Mouse (Mus musculus): ENCODE results near the gene March6. TPM values are rescaled to one million over a fixed set of nuclear protein-coding genes. Genes with fewer than 3 reads are reported as not detected.

The March6 gene
- polyA plus RNA-seq, 1 experiment from 2014 or later: 40.5 TPM

DNA sequence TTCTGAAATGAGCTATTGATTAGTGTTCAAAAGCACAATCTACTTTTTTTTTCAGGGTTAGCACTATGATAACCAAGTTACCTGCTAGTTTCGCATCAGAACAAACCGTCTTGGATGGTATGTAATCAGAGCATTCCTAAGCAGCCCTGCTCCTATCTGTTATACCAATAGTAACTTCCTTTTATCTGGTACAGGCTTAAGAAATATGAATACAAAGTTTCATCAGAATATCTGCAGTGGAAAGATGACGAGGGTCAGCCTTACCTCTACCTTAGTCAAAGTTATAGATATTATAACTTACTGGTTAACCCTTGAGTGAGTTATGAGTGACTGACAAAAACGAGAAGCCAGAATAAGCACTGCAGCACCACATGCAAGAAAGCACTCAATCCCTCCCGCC lies 64.6 kb downstream of the March6 start:
- Histone ChIP-seq H3K9ac (ENCODE audit: low read length) (no peak overlapping the region), H3K4me2 (ENCODE audit: low read depth, severe bottlenecking) (no peak overlapping the region), H3K4me1 (ENCODE audit: control insufficient read depth, insufficient read depth, low read length) (no peaks in the 10 kb centered on the region), H3K27ac (replicated peaks; ENCODE audit: low read depth, low read length) (no peak overlapping the region), H3K4me3 (ENCODE audit: low read depth, low read length) (no peak overlapping the region), H3K36me3 (ENCODE audit: control insufficient read depth, insufficient read depth, low read length) (peaks cover 13% of the 10 kb centered on the region; the same call in 1 of the 2 replicates), H3K27me3 (ENCODE audit: control insufficient read depth, insufficient read depth, low read length) (no peaks in the 10 kb centered on the region), H3K9me3 (ENCODE audit: control insufficient read depth, low read length) (no peaks in the 10 kb centered on the region)
- 94% methylated on average over 5 of the region's 5 CpGs for WGBS
- no peak for DNase-seq (ENCODE audit: low spot score)
- no peak for ATAC-seq (ENCODE audit: insufficient number of reproducible peaks, low FRiP score, low TSS enrichment, low read depth)

DNA sequence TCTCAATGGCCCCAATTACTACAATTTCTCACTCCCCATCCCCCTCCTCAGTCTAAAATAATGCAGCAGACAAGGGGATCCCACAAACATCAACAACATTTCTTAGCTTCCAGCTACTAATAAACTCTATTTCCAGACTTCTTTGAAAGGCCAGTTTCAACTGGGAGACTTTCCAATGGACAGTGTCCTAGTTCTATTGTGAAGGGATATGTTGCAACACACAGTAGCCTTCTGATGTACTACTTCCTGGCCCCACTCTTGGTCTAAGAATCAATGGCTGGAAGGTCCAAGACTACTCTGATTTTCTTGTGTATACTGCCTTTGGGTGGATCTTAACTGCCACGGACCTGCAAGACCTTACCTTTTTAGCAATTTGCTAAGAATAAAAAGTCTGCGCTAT lies 65.0 kb downstream of the March6 start:
- H3K9me3 ChIP-seq (ENCODE audit: control insufficient read depth, low read length): no peaks in the 10 kb centered on the region
- H3K4me1 ChIP-seq (ENCODE audit: control insufficient read depth, insufficient read depth, low read length): no peaks in the 10 kb centered on the region
- H3K9ac ChIP-seq (ENCODE audit: low read length): no peak overlapping the region
- no peak overlapping the region for H3K4me2 ChIP-seq (ENCODE audit: low read depth, severe bottlenecking)
- WGBS: 92% methylated on average over 2 of the region's 2 CpGs
- H3K36me3 ChIP-seq (ENCODE audit: control insufficient read depth, insufficient read depth, low read length): peaks cover 16% of the 10 kb centered on the region; the same call in 1 of the 2 replicates
- H3K27me3 ChIP-seq (ENCODE audit: control insufficient read depth, insufficient read depth, low read length): no peaks in the 10 kb centered on the region
- ATAC-seq (ENCODE audit: insufficient number of reproducible peaks, low FRiP score, low TSS enrichment, low read depth) (no peak), DNase-seq (ENCODE audit: low spot score) (no peak)
- no peak overlapping the region for H3K4me3 ChIP-seq (ENCODE audit: low read depth, low read length)
- H3K27ac ChIP-seq (replicated peaks; ENCODE audit: low read depth, low read length): no peak overlapping the region

DNA sequence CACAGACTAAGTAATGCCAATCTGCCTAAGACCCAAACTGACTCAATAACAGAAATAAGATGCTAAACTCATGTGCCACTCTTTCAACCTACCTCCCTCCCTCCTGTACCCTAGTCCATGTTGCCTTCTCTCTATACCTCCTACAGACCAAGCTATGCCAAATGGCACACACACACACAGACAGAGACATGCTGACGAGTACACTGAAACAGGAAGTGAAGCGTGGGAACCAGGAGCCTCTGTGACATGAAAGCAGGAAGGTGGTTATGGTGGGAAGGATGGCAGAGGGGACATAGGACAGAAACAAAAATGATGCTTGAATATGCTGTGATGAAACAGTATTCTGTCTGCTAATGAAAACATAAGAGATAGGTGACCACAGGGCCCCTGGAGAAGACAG lies 70.3 kb downstream of the March6 start:
- DNase-seq (ENCODE audit: low spot score): no peak
- no peak for ATAC-seq (ENCODE audit: insufficient number of reproducible peaks, low FRiP score, low TSS enrichment, low read depth)
- Histone ChIP-seq H3K9me3 (ENCODE audit: control insufficient read depth, low read length) (no peaks in the 10 kb centered on the region), H3K27me3 (ENCODE audit: control insufficient read depth, insufficient read depth, low read length) (no peaks in the 10 kb centered on the region), H3K4me1 (ENCODE audit: control insufficient read depth, insufficient read depth, low read length) (no peaks in the 10 kb centered on the region), H3K4me3 (ENCODE audit: low read depth, low read length) (no peak overlapping the region), H3K9ac (ENCODE audit: low read length) (no peak overlapping the region), H3K36me3 (ENCODE audit: control insufficient read depth, insufficient read depth, low read length) (peaks cover 19% of the 10 kb centered on the region; the same call in 1 of the 2 replicates), H3K4me2 (ENCODE audit: low read depth, severe bottlenecking) (no peak overlapping the region), H3K27ac (replicated peaks; ENCODE audit: low read depth, low read length) (no peak overlapping the region)
- WGBS: 84% methylated on average over 2 of the region's 2 CpGs

DNA sequence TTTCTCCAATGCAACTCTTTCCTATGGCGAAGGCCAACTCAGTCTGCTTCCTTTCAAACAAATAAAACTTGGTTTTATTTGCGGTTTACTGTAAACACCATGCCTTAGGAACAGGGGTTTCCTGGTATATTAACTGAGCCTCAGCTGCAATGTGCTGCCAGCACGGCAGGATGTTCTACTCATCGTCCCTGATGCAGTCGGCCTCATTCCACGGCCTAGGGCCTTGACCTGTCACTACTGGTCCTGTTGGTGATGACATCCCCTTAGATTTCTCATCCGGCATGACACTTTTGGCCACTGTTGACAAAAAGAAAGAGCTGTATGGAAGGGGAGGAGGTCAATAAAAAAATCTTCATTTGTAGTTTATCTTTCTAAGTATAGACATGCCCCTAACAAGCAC lies 72.8 kb downstream of the March6 start:
- Histone ChIP-seq H3K4me2 (ENCODE audit: low read depth, severe bottlenecking) (no peak overlapping the region), H3K36me3 (ENCODE audit: control insufficient read depth, insufficient read depth, low read length) (peaks cover 16% of the 10 kb centered on the region; the same call in 1 of the 2 replicates), H3K9ac (ENCODE audit: low read length) (no peak overlapping the region), H3K9me3 (ENCODE audit: control insufficient read depth, low read length) (no peaks in the 10 kb centered on the region), H3K27me3 (ENCODE audit: control insufficient read depth, insufficient read depth, low read length) (no peaks in the 10 kb centered on the region), H3K4me3 (ENCODE audit: low read depth, low read length) (no peak overlapping the region), H3K27ac (replicated peaks; ENCODE audit: low read depth, low read length) (no peak overlapping the region), H3K4me1 (ENCODE audit: control insufficient read depth, insufficient read depth, low read length) (no peaks in the 10 kb centered on the region)
- no peak for ATAC-seq (ENCODE audit: insufficient number of reproducible peaks, low FRiP score, low TSS enrichment, low read depth)
- WGBS: 89% methylated on average over 7 of the region's 7 CpGs
- DNase-seq (ENCODE audit: low spot score): peak; percentile 14

DNA sequence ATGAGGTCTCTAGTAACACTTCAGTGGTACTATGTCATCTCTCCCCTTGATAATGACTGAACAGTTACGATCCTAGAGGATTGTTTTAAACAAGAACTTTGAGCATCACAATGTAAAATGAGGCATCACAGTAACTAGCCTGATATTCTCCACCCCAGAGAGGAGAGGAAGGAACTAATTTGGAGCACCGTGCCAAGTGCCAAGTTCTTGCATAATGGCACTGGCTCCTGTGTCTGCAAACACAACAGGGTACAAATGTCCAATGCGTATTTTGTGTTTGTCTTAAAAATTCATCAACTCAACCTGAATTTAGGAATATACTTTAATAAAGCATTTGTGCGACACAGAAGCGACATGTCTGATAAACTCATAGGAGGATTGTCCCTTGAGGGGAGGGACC lies 74.5 kb downstream of the March6 start:
- DNase-seq (ENCODE audit: low spot score) (no peak), ATAC-seq (ENCODE audit: insufficient number of reproducible peaks, low FRiP score, low TSS enrichment, low read depth) (no peak)
- no peaks in the 10 kb centered on the region for H3K9me3 ChIP-seq (ENCODE audit: control insufficient read depth, low read length)
- no peaks in the 10 kb centered on the region; the same call in 1 of the 2 replicates for H3K4me1 ChIP-seq (ENCODE audit: control insufficient read depth, insufficient read depth, low read length)
- no peak overlapping the region for H3K27ac ChIP-seq (replicated peaks; ENCODE audit: low read depth, low read length)
- H3K4me2 ChIP-seq (ENCODE audit: low read depth, severe bottlenecking): no peak overlapping the region
- no peak overlapping the region for H3K4me3 ChIP-seq (ENCODE audit: low read depth, low read length)
- no peak overlapping the region for H3K9ac ChIP-seq (ENCODE audit: low read length)
- no peaks in the 10 kb centered on the region for H3K27me3 ChIP-seq (ENCODE audit: control insufficient read depth, insufficient read depth, low read length)
- 92% methylated on average over 5 of the region's 5 CpGs for WGBS
- peaks cover 15% of the 10 kb centered on the region; the same call in 1 of the 2 replicates for H3K36me3 ChIP-seq (ENCODE audit: control insufficient read depth, insufficient read depth, low read length)

DNA sequence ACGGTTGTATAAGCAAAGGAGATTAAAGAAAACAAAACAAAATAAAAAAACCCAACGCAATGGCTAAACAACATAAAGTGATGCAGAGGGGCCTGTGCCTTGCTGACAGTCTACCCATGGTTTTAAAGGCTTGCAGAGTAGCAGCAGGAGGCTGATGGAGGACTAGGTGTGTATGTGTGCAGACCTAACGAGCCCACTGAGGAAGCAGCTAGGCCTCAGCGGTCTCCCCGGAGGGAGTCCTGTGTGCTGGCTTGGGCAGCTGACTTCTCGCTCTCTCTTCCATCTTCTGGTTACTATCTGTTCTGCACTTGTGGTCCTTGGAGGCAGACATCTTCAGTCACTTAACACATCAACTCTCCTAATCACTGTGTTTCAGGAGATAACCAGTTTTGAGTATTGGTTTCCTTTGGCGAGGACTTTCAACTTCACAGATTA lies 76.0 kb downstream of the March6 start:
- Histone ChIP-seq H3K9ac (ENCODE audit: low read length) (no peak overlapping the region), H3K27me3 (ENCODE audit: control insufficient read depth, insufficient read depth, low read length) (no peaks in the 10 kb centered on the region), H3K4me3 (ENCODE audit: low read depth, low read length) (no peak overlapping the region), H3K9me3 (ENCODE audit: control insufficient read depth, low read length) (no peaks in the 10 kb centered on the region), H3K4me1 (ENCODE audit: control insufficient read depth, insufficient read depth, low read length) (peaks cover 3% of the 10 kb centered on the region; the same call in 1 of the 2 replicates), H3K36me3 (ENCODE audit: control insufficient read depth, insufficient read depth, low read length) (peaks cover 10% of the 10 kb centered on the region; the same call in 1 of the 2 replicates), H3K27ac (replicated peaks; ENCODE audit: low read depth, low read length) (no peak overlapping the region), H3K4me2 (ENCODE audit: low read depth, severe bottlenecking) (no peak overlapping the region)
- ATAC-seq (ENCODE audit: insufficient number of reproducible peaks, low FRiP score, low TSS enrichment, low read depth): no peak
- no peak for DNase-seq (ENCODE audit: low spot score)
- WGBS: 77% methylated on average over 7 of the region's 7 CpGs

DNA sequence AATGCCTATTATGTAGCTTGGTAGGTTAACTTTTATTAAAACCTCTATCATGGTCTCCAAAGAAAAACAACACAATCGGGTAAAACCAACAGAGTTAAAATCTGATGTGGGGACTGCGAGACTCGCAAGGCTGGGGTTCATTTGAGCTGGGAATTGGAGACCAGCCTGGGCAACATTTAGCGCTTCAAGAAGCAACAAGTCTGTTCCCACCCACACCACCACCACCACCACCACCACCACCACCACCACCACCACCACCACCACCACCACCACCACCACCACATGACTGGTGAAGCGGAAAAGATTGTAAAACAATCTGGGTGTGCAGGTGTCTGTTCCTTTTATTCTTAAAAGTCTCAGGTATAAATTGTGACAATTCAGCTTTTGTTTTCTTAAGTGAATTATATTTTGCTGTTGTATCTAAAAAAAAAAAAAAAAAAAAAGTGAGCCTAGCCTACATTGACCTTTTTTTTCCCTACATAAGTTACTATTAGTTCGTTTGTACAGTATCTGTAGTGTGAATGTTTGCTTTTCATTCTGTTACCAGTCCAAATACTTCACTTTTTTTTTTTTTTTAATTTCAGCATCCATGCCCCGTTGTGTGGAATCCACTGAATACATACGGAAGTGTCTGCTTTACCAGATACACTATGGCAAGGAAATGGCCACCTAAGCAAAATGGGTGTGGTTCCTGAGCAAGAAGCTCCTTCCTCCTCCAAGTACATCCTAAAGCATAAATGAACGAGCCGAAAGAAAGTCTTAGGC lies 76.6 kb downstream of the March6 start:
- no peak overlapping the region for H3K27ac ChIP-seq (replicated peaks; ENCODE audit: low read depth, low read length)
- no peak overlapping the region for H3K9ac ChIP-seq (ENCODE audit: low read length)
- 0 out of 2 replicates have a peak, but pooled peaks cover 7% of the 10 kb centered on the region for H3K36me3 ChIP-seq (ENCODE audit: control insufficient read depth, insufficient read depth, low read length)
- H3K4me1 ChIP-seq (ENCODE audit: control insufficient read depth, insufficient read depth, low read length): peaks cover 3% of the 10 kb centered on the region; the same call in 1 of the 2 replicates
- H3K4me2 ChIP-seq (ENCODE audit: low read depth, severe bottlenecking): peak overlapping the region; percentile 62; the same call in 1 of the 2 replicates
- WGBS: 62% methylated on average over 10 of the region's 10 CpGs
- ATAC-seq (ENCODE audit: insufficient number of reproducible peaks, low FRiP score, low TSS enrichment, low read depth): no peak
- DNase-seq (ENCODE audit: low spot score): no peak
- H3K9me3 ChIP-seq (ENCODE audit: control insufficient read depth, low read length): no peaks in the 10 kb centered on the region
- H3K4me3 ChIP-seq (ENCODE audit: low read depth, low read length): peak overlapping the region; percentile 55
- no peaks in the 10 kb centered on the region for H3K27me3 ChIP-seq (ENCODE audit: control insufficient read depth, insufficient read depth, low read length)

DNA sequence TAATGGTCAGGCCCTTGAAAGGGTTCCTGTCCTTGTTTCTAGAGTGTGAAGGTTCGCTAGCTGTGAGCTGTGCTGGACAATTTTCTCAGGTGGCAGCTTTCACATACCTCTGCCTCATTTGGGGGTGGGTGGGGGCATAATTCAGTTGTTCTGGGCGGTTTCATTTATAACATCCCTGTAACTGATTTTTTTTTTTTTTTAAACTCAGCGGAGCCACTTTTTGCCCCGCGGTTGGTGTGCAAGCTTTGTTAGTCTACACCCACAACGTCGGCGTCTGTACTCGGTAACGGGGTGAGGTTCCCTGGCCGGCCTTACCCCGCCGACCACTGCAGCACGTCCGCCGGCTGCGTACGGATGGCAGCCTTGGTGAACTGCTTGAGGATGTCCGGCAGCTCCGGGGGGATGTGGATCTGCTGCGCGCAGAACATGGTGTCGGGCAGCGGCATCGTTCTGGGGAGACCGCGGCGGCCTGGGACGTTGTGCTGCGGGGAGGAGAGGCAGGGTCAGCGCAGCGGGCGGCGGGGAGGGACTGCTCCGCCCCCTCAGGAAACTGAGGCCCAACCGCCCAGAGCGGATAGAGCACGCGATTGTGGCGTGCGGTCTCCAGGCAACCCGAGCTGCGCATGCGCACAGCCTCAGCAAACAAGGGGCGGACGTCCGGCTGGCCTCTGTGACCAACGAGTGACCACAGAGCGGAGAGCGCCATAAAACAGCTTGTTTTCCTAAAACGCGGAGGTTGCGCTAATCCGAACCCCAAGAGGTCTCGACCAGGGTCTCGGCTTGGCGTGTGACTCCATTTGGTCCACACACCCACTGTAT lies 77.5 kb downstream of the March6 start, which contains the start of gene Ropn1l:
Gene Ropn1l (minus strand): TSS at position 640 of the 819 bp plus-strand sequence.
- peak; percentile 95 for DNase-seq (ENCODE audit: low spot score)
- peaks cover 3% of the 10 kb centered on the region; the same call in 1 of the 2 replicates for H3K4me1 ChIP-seq (ENCODE audit: control insufficient read depth, insufficient read depth, low read length)
- 0 out of 2 replicates have a peak, but pooled peaks cover 2% of the 10 kb centered on the region for H3K36me3 ChIP-seq (ENCODE audit: control insufficient read depth, insufficient read depth, low read length)
- ATAC-seq (ENCODE audit: insufficient number of reproducible peaks, low FRiP score, low TSS enrichment, low read depth): peak; percentile 94
- no peaks in the 10 kb centered on the region for H3K9me3 ChIP-seq (ENCODE audit: control insufficient read depth, low read length)
- peak within 1 kb of the TSS; percentile 63 for H3K9ac ChIP-seq (ENCODE audit: low read length)
- WGBS: under 1% methylated on average over 57 of the region's 57 CpGs
- H3K27ac ChIP-seq (replicated peaks; ENCODE audit: low read depth, low read length): peak within 1 kb of the TSS; percentile 65
- H3K27me3 ChIP-seq (ENCODE audit: control insufficient read depth, insufficient read depth, low read length): no peaks in the 10 kb centered on the region
- peak within 1 kb of the TSS; percentile 62 for H3K4me2 ChIP-seq (ENCODE audit: low read depth, severe bottlenecking)
- H3K4me3 ChIP-seq (ENCODE audit: low read depth, low read length): peak within 1 kb of the TSS; percentile 55
